Mouse (Mus musculus) kidney, embryonic 14.5 days (tissue): ENCODE results near the gene Rsph10b. TPM values are rescaled to one million over a fixed set of nuclear protein-coding genes. Genes with fewer than 3 reads are reported as not detected.

Source experiments
- ATAC-seq: fragments of 200-750 bp; cut with Nextera tagmentation; 2 replicates; pipeline ENCODE4 v1.8.0; 2017; ENCODE audit warnings: moderate number of reproducible peaks, mild to moderate bottlenecking, moderate TSS enrichment, moderate library complexity; ENCODE audit not compliant: low FRiP score, low TSS enrichment
- H3K27ac ChIP-seq: fragments of 300-500 bp; sonication (generic); 2 replicates; pipeline ENCODE4 v1.5.1; 2014; ENCODE audit warnings: low read depth, mild to moderate bottlenecking, low read length, moderate library complexity, mixed read lengths
- H3K27me3 ChIP-seq: fragments of 300-500 bp; sonication (generic); 2 replicates; pipeline ENCODE4 v1.6.1; 2014; ENCODE audit warnings: mild to moderate bottlenecking, low read length; ENCODE audit not compliant: control insufficient read depth, insufficient read depth
- H3K36me3 ChIP-seq: fragments of 300-500 bp; sonication (generic); 2 replicates; pipeline ENCODE4 v1.6.1; 2014; ENCODE audit warnings: low read length, mixed read lengths; ENCODE audit not compliant: control insufficient read depth, insufficient read depth
- H3K4me1 ChIP-seq: fragments of 300-500 bp; sonication (generic); 2 replicates; pipeline ENCODE4 v1.6.1; 2014; ENCODE audit warnings: low read length, mixed read lengths; ENCODE audit not compliant: control insufficient read depth, insufficient read depth
- H3K4me2 ChIP-seq: fragments of 300-500 bp; sonication (generic); replicated peaks from 2 replicates; pipeline ENCODE4 v1.6.1; 2014; ENCODE audit warnings: low read depth, mild to moderate bottlenecking, low read length
- H3K4me3 ChIP-seq: fragments of 300-500 bp; sonication (generic); 2 replicates; pipeline ENCODE4 v1.5.1; 2014; ENCODE audit warnings: mild to moderate bottlenecking, low read length
- H3K9ac ChIP-seq: fragments of 300-500 bp; sonication (generic); 2 replicates; pipeline ENCODE4 v1.6.1; 2014; ENCODE audit warnings: low read depth, mild to moderate bottlenecking, low read length, moderate library complexity
- H3K9me3 ChIP-seq: fragments of 300-500 bp; sonication (generic); 2 replicates; pipeline ENCODE4 v1.6.1; 2016; ENCODE audit warnings: low read length; ENCODE audit not compliant: control insufficient read depth
- WGBS: fragments of 180-500 bp; shearing (Covaris S2); extraction: QIAGEN DNeasy Blood & Tissue Kit; methylation state at CpG from one replicate; pipeline ENCODE4 v1.1.7; 2014; 5-methylcytosine and 5-hydroxymethylcytosine counted together
- polyA plus RNA-seq: library from polyadenylated mRNA; unstranded; fragments of >200 nt; fragmentation: Nextera tagmentation; extraction: Ambion mirVana; gene quantifications from 2 replicates; pipeline ENCODE4 v1.2.1, GENCODE M21; 2014

Gene Rsph10b
- polyA plus RNA-seq: 0.54 and 0.68 TPM in 2 replicates

- ATAC-seq: no peak
- H3K36me3 ChIP-seq: peaks cover 41% of the 10 kb centered on the region
These were observed at the start of gene Rsph10b for GRCm38 (mm10) chr5:143932831-143933230. Gene Rsph10b (plus strand): TSS chr5:143933035.

DNA sequence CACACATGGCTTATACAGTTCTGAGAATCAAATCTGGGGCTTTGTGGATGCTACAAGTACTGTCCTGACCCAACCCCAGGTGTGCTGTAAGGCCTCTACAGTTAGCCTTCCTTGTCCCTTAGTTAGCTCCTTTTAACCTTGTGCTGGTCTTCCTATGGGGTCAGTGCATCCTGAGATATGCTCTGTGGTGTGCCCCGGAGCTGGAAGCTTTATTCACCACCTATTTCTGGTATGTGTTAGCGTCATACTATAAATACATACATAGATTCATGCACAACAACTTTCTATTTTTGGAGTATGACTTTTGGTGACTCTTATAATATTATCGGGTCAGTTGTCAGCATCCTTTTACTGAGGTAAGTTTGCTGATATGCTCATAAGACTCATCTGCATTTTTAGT lies 47.6 kb upstream of the Rsph10b start:
- Histone ChIP-seq H3K36me3 (peaks cover 93% of the 10 kb centered on the region), H3K27ac (no peak overlapping the region), H3K9me3 (peaks cover 5% of the 10 kb centered on the region; the same call in 1 of the 2 replicates), H3K9ac (no peak overlapping the region), H3K4me2 (no peak overlapping the region), H3K4me1 (no peaks in the 10 kb centered on the region), H3K4me3 (no peak overlapping the region), H3K27me3 (no peaks in the 10 kb centered on the region)
- WGBS: 95% methylated on average over 3 of the region's 3 CpGs
- ATAC-seq: no peak

More at GRCm38 (mm10) chr5:143932831-143933230, at the start of gene Rsph10b:
- Histone ChIP-seq H3K27me3 (no peaks in the 10 kb centered on the region), H3K4me2 (no peak within 1 kb of the TSS), H3K9ac (no peak within 1 kb of the TSS), H3K9me3 (no peaks in the 10 kb centered on the region), H3K4me1 (no peaks in the 10 kb centered on the region), H3K4me3 (no peak within 1 kb of the TSS), H3K27ac (no peak within 1 kb of the TSS)
- 17% methylated on average over 8 of the region's 8 CpGs for WGBS

- Histone ChIP-seq H3K27me3 (no peaks in the 10 kb centered on the region), H3K9me3 (peaks cover 4% of the 10 kb centered on the region; the same call in 1 of the 2 replicates), H3K4me2 (no peak overlapping the region), H3K4me3 (no peak overlapping the region), H3K9ac (no peak overlapping the region), H3K36me3 (peaks cover 58% of the 10 kb centered on the region), H3K27ac (no peak overlapping the region), H3K4me1 (no peaks in the 10 kb centered on the region)
- no peak for ATAC-seq
- 84% methylated on average over 6 of the region's 6 CpGs for WGBS
These were observed 42.1 kb upstream of the Rsph10b start for GRCm38 (mm10) chr5:143890741-143891140.

- Histone ChIP-seq H3K9ac (no peak overlapping the region), H3K4me1 (no peaks in the 10 kb centered on the region), H3K27me3 (no peaks in the 10 kb centered on the region), H3K27ac (no peak overlapping the region), H3K4me3 (no peak overlapping the region), H3K9me3 (no peaks in the 10 kb centered on the region), H3K36me3 (peaks cover 51% of the 10 kb centered on the region), H3K4me2 (no peak overlapping the region)
- WGBS: 71% methylated on average over 9 of the region's 9 CpGs
- no peak for ATAC-seq
These were observed 40.5 kb upstream of the Rsph10b start for GRCm38 (mm10) chr5:143892255-143892886.

DNA sequence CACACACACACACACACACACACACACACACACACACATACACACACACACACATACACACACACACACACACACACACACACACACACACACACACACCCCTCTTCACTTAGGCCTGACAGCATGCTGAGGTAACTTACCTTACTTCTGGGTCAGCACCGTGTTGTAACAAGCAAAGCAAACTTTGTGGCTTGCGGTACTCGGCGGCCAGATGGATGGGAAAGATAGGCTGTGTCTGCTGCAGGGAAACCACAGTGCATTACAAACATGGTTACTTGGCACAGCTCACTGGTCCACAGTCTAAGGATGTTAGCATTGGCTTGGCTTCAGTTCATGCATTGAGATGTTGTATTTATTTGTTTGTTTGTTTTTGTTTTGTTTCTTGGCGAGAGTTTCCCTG lies 39.4 kb upstream of the Rsph10b start:
- H3K9me3 ChIP-seq: no peaks in the 10 kb centered on the region
- no peak overlapping the region for H3K9ac ChIP-seq
- H3K4me2 ChIP-seq: no peak overlapping the region
- H3K4me3 ChIP-seq: no peak overlapping the region
- WGBS: 73% methylated on average over 5 of the region's 5 CpGs
- no peak overlapping the region for H3K27ac ChIP-seq
- no peak for ATAC-seq
- no peaks in the 10 kb centered on the region for H3K4me1 ChIP-seq
- peaks cover 52% of the 10 kb centered on the region for H3K36me3 ChIP-seq
- no peaks in the 10 kb centered on the region for H3K27me3 ChIP-seq

DNA sequence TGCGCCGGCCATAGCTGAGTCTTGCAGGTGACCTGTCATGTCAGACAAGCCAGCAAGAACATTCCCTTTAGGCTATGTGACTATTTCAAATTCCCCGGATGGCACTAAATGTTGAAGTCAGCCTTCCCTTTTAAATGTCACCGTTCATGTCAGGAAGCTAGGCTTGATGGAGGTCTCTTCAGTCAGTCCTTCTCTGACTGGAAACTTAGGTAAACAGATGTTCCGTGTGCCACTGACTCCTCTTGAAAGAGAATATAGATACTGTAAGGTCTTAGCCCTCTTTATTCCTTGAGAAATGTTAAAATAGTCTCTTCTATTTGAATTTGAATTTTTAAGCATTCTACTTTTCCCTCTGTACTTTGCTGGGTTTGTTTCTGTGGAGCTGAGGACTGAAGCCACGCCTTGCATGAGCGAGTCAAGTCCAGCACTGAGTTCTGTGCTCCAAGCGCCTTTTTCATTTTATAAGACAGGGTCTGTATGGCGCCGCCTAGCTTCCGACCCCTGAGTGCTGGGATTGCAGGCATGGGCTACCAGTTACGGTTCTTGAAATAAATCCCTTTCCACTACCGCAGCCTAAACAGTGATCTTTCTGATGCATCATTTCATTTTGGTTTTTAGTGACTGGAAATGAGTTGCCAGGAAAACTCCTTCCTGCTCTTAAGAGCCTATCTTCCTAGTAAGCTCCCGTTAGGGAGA lies 35.1 kb upstream of the Rsph10b start, which contains the start of gene Ankrd61:
TSS of gene Ankrd61 (minus strand) at position 51 of the 696 bp plus-strand sequence.
- Histone ChIP-seq H3K27ac (no peak within 1 kb of the TSS), H3K4me3 (no peak within 1 kb of the TSS), H3K27me3 (no peaks in the 10 kb centered on the region), H3K4me1 (no peaks in the 10 kb centered on the region), H3K9me3 (no peaks in the 10 kb centered on the region), H3K9ac (no peak within 1 kb of the TSS), H3K4me2 (no peak within 1 kb of the TSS), H3K36me3 (peaks cover 62% of the 10 kb centered on the region)
- no peak for ATAC-seq
- WGBS: 89% methylated on average over 14 of the region's 14 CpGs

- no peak overlapping the region for H3K27ac ChIP-seq
- ATAC-seq: no peak
- no peaks in the 10 kb centered on the region for H3K9me3 ChIP-seq
- H3K4me1 ChIP-seq: no peaks in the 10 kb centered on the region
- no peak overlapping the region for H3K4me2 ChIP-seq
- no peaks in the 10 kb centered on the region for H3K27me3 ChIP-seq
- 74% methylated on average over 3 of the region's 3 CpGs for WGBS
- peaks cover 87% of the 10 kb centered on the region for H3K36me3 ChIP-seq
- H3K4me3 ChIP-seq: no peak overlapping the region
- no peak overlapping the region for H3K9ac ChIP-seq
These were observed 30.7 kb upstream of the Rsph10b start for GRCm38 (mm10) chr5:143902111-143902510.

GRCm38 (mm10) chr5:143903813-143904212 lies 29.0 kb upstream of the Rsph10b start:
- Histone ChIP-seq H3K4me1 (peaks cover 15% of the 10 kb centered on the region), H3K4me2 (no peak overlapping the region), H3K4me3 (no peak overlapping the region), H3K9me3 (no peaks in the 10 kb centered on the region), H3K9ac (no peak overlapping the region), H3K36me3 (peaks cover 70% of the 10 kb centered on the region), H3K27me3 (no peaks in the 10 kb centered on the region), H3K27ac (no peak overlapping the region)
- ATAC-seq: no peak
- 91% methylated on average over 4 of the region's 4 CpGs for WGBS

DNA sequence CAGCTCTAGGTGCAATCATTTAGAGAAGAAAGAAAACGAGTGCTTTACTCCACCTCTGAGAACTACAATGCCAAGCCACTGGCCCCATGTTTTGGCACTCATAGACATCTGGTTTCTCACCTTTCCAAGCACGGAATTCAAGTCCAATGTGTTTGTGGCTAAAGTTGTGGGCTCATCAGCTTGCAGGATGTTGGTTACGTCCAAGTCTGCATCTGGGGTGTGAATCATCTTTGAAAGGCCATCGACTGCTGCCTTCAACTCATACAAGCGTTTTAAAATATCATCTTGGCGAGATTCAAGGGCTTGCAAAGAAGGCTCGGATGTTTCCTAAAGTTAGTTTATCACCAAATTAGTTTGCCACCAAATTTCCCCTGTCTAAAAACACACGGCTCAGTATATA lies 26.4 kb upstream of the Rsph10b start:
- H3K4me2 ChIP-seq: no peak overlapping the region
- peaks cover 23% of the 10 kb centered on the region for H3K4me1 ChIP-seq
- 77% methylated on average over 8 of the region's 8 CpGs for WGBS
- H3K4me3 ChIP-seq: no peak overlapping the region
- H3K27me3 ChIP-seq: no peaks in the 10 kb centered on the region
- no peak overlapping the region for H3K27ac ChIP-seq
- peaks cover 45% of the 10 kb centered on the region for H3K36me3 ChIP-seq
- H3K9me3 ChIP-seq: no peaks in the 10 kb centered on the region
- no peak overlapping the region for H3K9ac ChIP-seq
- ATAC-seq: no peak
